Mouse (Mus musculus) forebrain, embryonic 13.5 days (tissue): ENCODE data around the gene Fam89a. TPM values are rescaled to one million over a fixed set of nuclear protein-coding genes. Genes with fewer than 3 reads are reported as not detected.

Source experiments
- ATAC-seq: fragments of 200-750 bp; cut with Nextera tagmentation; 2 replicates; pipeline ENCODE4 v1.8.0; 2017
- H3K27ac ChIP-seq: fragments of 300-500 bp; sonication (generic); 2 replicates; pipeline ENCODE4 v1.5.1; 2015; ENCODE audit warnings: inconsistent platforms, mild to moderate bottlenecking, moderate library complexity
- H3K27me3 ChIP-seq: fragments of 300-500 bp; sonication (generic); 2 replicates; pipeline ENCODE4 v1.6.1; 2015; ENCODE audit warnings: mild to moderate bottlenecking, inconsistent platforms
- H3K36me3 ChIP-seq: fragments of 300-500 bp; sonication (generic); 2 replicates; pipeline ENCODE4 v1.6.1; 2015; ENCODE audit warnings: mild to moderate bottlenecking, inconsistent platforms; ENCODE audit not compliant: poor library complexity, severe bottlenecking
- H3K4me1 ChIP-seq: fragments of 300-500 bp; sonication (generic); 2 replicates; pipeline ENCODE4 v1.6.1; 2015; ENCODE audit warnings: inconsistent platforms
- H3K4me2 ChIP-seq: fragments of 300-500 bp; sonication (generic); 2 replicates; pipeline ENCODE4 v1.6.1; 2015; ENCODE audit warnings: inconsistent platforms, mild to moderate bottlenecking, moderate library complexity
- H3K4me3 ChIP-seq: fragments of 300-500 bp; sonication (generic); 2 replicates; pipeline ENCODE4 v1.5.1; 2015; ENCODE audit warnings: mild to moderate bottlenecking, inconsistent platforms
- H3K9ac ChIP-seq: fragments of 300-500 bp; sonication (generic); 2 replicates; pipeline ENCODE4 v1.6.1; 2015; ENCODE audit warnings: mild to moderate bottlenecking, inconsistent platforms
- H3K9me3 ChIP-seq: fragments of 300-500 bp; sonication (generic); replicated peaks from 2 replicates; pipeline ENCODE4 v1.6.1; 2016; ENCODE audit warnings: inconsistent platforms
- WGBS: fragments of 180-500 bp; shearing (Covaris S2); methylation state at CpG from one replicate; pipeline ENCODE4 v1.1.7; 2015; 5-methylcytosine and 5-hydroxymethylcytosine counted together
- polyA plus RNA-seq: library from polyadenylated mRNA; unstranded; fragments of >200 nt; fragmentation: Nextera tagmentation; extraction: Ambion mirVana; gene quantifications from 2 replicates; pipeline ENCODE4 v1.2.1, GENCODE M21; 2015

Gene Fam89a
- polyA plus RNA-seq, 1 experiment from 2014 or later: 0.36 TPM

DNA sequence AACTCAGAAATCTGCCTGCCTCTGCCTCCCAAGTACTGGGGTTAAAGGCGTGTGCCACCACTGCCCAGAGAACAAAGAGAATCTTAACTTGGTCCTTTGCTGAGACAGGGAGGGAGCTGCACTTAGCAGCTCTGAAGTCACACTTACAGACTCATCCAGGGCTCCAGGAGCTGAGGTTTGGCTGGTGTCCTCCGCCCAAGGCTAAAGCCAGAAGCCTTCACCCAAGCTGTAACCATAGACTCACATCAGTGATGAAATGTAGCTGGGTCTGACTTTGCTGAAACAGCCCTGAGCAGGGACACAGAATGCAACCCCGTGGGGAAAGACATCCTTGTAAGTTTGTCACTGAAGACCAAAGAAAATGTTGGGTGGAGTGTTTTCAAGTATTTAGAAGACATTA, 30.8 kb upstream of the Fam89a start:
- Histone ChIP-seq H3K4me2 (no peak overlapping the region), H3K36me3 (no peaks in the 10 kb centered on the region), H3K4me3 (no peak overlapping the region), H3K4me1 (peaks cover 10% of the 10 kb centered on the region), H3K9me3 (no peaks in the 10 kb centered on the region), H3K9ac (no peak overlapping the region), H3K27ac (no peak overlapping the region), H3K27me3 (0 out of 2 replicates have a peak, but pooled peaks cover 2% of the 10 kb centered on the region)
- WGBS: 74% methylated on average over 3 of the region's 3 CpGs
- ATAC-seq: no peak

DNA sequence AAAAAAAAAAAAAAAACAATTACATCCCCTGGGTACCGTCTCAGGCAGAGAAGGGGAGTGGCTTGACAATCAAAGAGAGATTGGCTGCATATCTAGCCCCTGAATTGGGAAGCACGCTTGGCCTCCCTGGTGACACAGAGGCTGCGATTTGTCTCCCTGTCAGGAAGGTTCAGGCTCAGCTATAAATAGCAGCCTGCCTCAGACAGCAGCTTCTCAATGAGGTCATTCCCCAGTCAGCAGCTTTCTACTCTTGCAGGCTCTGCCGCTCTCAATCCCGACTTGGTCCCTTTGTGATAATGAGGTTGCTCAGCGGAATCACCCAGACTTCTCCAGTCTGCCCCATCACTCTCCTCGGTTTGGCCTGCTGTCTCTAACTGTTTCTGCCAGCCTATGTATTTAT, 28.6 kb upstream of the Fam89a start:
- 14% methylated on average over 7 of the region's 7 CpGs for WGBS
- peak overlapping the region; percentile 10; the same call in 1 of the 2 replicates for H3K9ac ChIP-seq
- ATAC-seq: peak; percentile 55; the same call in 1 of the 2 replicates

DNA sequence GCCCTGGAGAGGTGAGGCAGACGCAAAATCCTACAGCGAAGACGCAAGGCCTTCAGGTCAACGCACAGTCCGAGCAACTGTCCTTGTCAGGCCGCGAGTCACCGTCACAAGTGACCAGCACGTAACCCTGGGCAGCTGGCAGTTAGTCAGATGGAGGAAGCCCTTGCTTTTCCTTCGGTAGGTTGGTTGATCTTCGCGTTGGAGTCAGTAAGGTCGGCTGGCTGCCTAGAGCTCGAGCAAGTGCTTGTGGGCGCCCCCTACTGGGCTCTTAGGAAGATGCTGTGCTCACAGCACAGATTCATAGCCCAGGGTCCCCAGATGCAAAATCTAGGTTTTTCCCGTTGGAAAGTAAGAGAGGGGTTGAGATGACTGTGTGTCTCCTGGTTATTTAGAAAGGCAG, 24.1 kb upstream of the Fam89a start:
- Histone ChIP-seq H3K9me3 (no peaks in the 10 kb centered on the region), H3K36me3 (no peaks in the 10 kb centered on the region), H3K27me3 (peaks cover 23% of the 10 kb centered on the region), H3K4me2 (peak overlapping the region; percentile 28), H3K4me3 (no peak overlapping the region), H3K4me1 (peaks cover 5% of the 10 kb centered on the region; the same call in 1 of the 2 replicates), H3K9ac (no peak overlapping the region), H3K27ac (no peak overlapping the region)
- no peak for ATAC-seq
- 10% methylated on average over 16 of the region's 16 CpGs for WGBS

More for the DNA sequence above, 28.6 kb upstream of the Fam89a start:
- H3K4me2 ChIP-seq: no peak overlapping the region
- peaks cover 12% of the 10 kb centered on the region; the same call in 1 of the 2 replicates for H3K27me3 ChIP-seq
- no peaks in the 10 kb centered on the region for H3K36me3 ChIP-seq
- peak overlapping the region; percentile 60 for H3K27ac ChIP-seq
- no peak overlapping the region for H3K4me3 ChIP-seq
- H3K4me1 ChIP-seq: peaks cover 10% of the 10 kb centered on the region
- no peaks in the 10 kb centered on the region for H3K9me3 ChIP-seq

- no peak overlapping the region for H3K4me2 ChIP-seq
- H3K27ac ChIP-seq: no peak overlapping the region
- H3K4me3 ChIP-seq: no peak overlapping the region
- 75% methylated on average over 2 of the region's 2 CpGs for WGBS
- no peak overlapping the region for H3K9ac ChIP-seq
- H3K27me3 ChIP-seq: peaks cover 23% of the 10 kb centered on the region
- H3K36me3 ChIP-seq: no peaks in the 10 kb centered on the region
- no peaks in the 10 kb centered on the region for H3K9me3 ChIP-seq
- no peaks in the 10 kb centered on the region for H3K4me1 ChIP-seq
- no peak for ATAC-seq
Observed at GRCm38 (mm10) chr8:124772389-124772788, 20.8 kb upstream of the Fam89a start.

DNA sequence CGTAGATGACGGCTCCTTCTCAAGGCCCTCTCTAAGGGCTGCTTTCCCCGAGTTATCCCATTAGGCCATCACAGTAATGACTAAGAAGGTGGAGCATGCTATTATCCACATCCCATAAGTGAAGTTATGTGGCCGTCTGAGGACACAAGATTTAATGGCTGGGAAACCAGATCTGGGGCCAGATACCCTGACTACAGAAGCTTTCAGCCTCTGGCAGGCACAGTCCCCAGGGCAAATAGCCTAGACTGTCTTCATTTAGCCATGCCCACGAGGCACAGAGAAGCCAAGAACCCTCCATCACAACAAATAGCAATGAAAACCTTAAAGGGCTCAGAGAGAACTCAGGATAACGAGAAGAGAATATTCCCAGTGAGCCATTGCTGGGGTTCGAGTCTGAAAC, 11.4 kb upstream of the Fam89a start:
- Histone ChIP-seq H3K36me3 (no peaks in the 10 kb centered on the region), H3K9ac (no peak overlapping the region), H3K27ac (no peak overlapping the region), H3K9me3 (no peaks in the 10 kb centered on the region), H3K4me2 (no peak overlapping the region), H3K4me1 (no peaks in the 10 kb centered on the region), H3K27me3 (no peaks in the 10 kb centered on the region), H3K4me3 (no peak overlapping the region)
- ATAC-seq: no peak
- 58% methylated on average over 7 of the region's 7 CpGs for WGBS

GRCm38 (mm10) chr8:124758544-124758943, 6.9 kb upstream of the Fam89a start:
- no peaks in the 10 kb centered on the region for H3K9me3 ChIP-seq
- 51% methylated on average over 3 of the region's 3 CpGs for WGBS
- peaks cover 25% of the 10 kb centered on the region for H3K27me3 ChIP-seq
- no peak for ATAC-seq
- no peak overlapping the region for H3K4me2 ChIP-seq
- no peak overlapping the region for H3K9ac ChIP-seq
- H3K27ac ChIP-seq: no peak overlapping the region
- no peaks in the 10 kb centered on the region for H3K4me1 ChIP-seq
- no peaks in the 10 kb centered on the region for H3K36me3 ChIP-seq
- H3K4me3 ChIP-seq: no peak overlapping the region

DNA sequence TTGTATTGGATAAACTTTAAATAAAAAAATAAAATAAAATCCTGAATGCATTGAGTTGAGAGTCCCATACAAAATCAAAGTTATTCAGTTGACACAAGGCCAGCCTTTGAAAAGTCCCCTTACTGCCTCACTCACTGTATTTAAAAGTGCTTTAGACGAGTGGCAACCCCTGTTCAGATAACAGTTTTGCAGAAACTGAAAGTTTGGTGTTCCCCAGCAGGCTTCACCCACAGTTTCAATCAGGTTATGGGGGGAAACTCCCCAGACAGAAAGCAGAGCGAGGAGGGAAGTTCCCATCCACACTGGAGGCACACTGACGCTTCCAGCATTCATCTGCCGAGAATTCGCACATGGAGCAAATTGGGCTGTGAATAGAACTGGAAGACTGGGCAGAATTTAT, 5.0 kb upstream of the Fam89a start:
- no peaks in the 10 kb centered on the region for H3K36me3 ChIP-seq
- ATAC-seq: no peak
- no peak overlapping the region for H3K4me2 ChIP-seq
- H3K27ac ChIP-seq: no peak overlapping the region
- H3K4me1 ChIP-seq: peaks cover 3% of the 10 kb centered on the region
- H3K27me3 ChIP-seq: peaks cover 44% of the 10 kb centered on the region
- H3K9me3 ChIP-seq: no peaks in the 10 kb centered on the region
- 65% methylated on average over 5 of the region's 5 CpGs for WGBS
- no peak overlapping the region for H3K9ac ChIP-seq
- H3K4me3 ChIP-seq: no peak overlapping the region

- H3K4me2 ChIP-seq: no peak overlapping the region
- peaks cover 8% of the 10 kb centered on the region for H3K4me1 ChIP-seq
- H3K27ac ChIP-seq: no peak overlapping the region
- no peak overlapping the region for H3K9ac ChIP-seq
- no peaks in the 10 kb centered on the region for H3K9me3 ChIP-seq
- H3K4me3 ChIP-seq: no peak overlapping the region
- WGBS: 68% methylated on average over 2 of the region's 2 CpGs
- ATAC-seq: no peak
- no peaks in the 10 kb centered on the region for H3K36me3 ChIP-seq
- peaks cover 49% of the 10 kb centered on the region for H3K27me3 ChIP-seq
Observed at GRCm38 (mm10) chr8:124756153-124756552, 4.5 kb upstream of the Fam89a start.

DNA sequence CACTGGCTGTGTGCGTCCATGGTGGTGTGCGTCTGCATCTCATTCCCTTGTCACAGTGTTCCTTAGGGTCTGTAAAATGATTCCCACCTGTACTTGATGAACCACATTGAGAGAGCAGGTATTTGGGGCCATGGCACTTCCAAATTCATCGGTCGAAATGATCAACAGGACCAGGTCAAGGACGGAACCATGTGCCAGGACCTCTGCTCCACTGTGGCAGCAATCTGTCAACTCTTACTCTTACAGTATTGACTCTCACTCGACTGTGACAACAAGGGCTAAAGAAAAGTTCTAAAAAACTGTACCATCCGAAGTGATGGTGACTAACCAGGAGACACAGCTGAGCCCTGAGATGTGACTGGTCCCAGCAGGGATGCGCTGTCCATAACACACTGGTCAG, 3.8 kb upstream of the Fam89a start:
- ATAC-seq: no peak
- no peaks in the 10 kb centered on the region for H3K9me3 ChIP-seq
- no peak overlapping the region for H3K4me2 ChIP-seq
- peaks cover 55% of the 10 kb centered on the region for H3K27me3 ChIP-seq
- no peak overlapping the region for H3K27ac ChIP-seq
- WGBS: 86% methylated on average over 8 of the region's 8 CpGs
- H3K4me1 ChIP-seq: peaks cover 11% of the 10 kb centered on the region
- H3K36me3 ChIP-seq: no peaks in the 10 kb centered on the region
- H3K9ac ChIP-seq: no peak overlapping the region
- H3K4me3 ChIP-seq: no peak overlapping the region

DNA sequence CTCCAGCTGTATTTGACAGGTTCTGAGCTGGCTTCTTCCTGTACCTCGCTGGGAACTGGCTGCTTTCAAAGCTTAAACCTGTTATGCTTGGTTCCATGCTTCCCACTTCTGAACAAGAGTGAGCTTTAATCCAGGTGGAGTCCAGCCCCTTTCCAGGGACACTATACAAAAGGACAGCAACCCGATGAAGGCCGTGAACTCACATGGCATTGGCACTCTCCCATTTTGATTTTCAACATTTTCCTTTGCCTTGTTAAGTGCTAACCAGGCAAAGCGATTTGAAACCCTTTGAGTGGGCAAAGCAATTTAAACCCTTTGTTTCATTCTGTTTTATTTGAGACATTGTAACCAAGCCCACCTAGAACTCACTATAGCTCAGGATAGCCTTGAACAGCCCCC, 3.2 kb upstream of the Fam89a start:
- peaks cover 11% of the 10 kb centered on the region for H3K4me1 ChIP-seq
- no peaks in the 10 kb centered on the region for H3K36me3 ChIP-seq
- H3K4me2 ChIP-seq: no peak overlapping the region
- H3K9me3 ChIP-seq: no peaks in the 10 kb centered on the region
- 29% methylated on average over 4 of the region's 4 CpGs for WGBS
- H3K27ac ChIP-seq: no peak overlapping the region
- no peak overlapping the region for H3K4me3 ChIP-seq
- H3K27me3 ChIP-seq: peaks cover 62% of the 10 kb centered on the region
- ATAC-seq: no peak
- H3K9ac ChIP-seq: 0 out of 2 replicates have a peak overlapping the region, but pooled peaks have one; percentile 16

- H3K27me3 ChIP-seq: peaks cover 67% of the 10 kb centered on the region
- 22% methylated on average over 11 of the region's 11 CpGs for WGBS
- no peaks in the 10 kb centered on the region for H3K36me3 ChIP-seq
- no peak for ATAC-seq
- 0 out of 2 replicates have a peak overlapping the region, but pooled peaks have one; percentile 16 for H3K9ac ChIP-seq
- no peaks in the 10 kb centered on the region for H3K9me3 ChIP-seq
- H3K4me2 ChIP-seq: no peak overlapping the region
- no peak overlapping the region for H3K4me3 ChIP-seq
- H3K27ac ChIP-seq: no peak overlapping the region
- H3K4me1 ChIP-seq: peaks cover 11% of the 10 kb centered on the region
Observed at GRCm38 (mm10) chr8:124754101-124754791, 2.6 kb upstream of the Fam89a start.

GRCm38 (mm10) chr8:124752325-124752862, 762 bp upstream of the Fam89a start:
- Histone ChIP-seq H3K27ac (no peak overlapping the region), H3K4me2 (peak overlapping the region; percentile 75; the same call in 1 of the 2 replicates), H3K36me3 (no peaks in the 10 kb centered on the region), H3K9me3 (no peaks in the 10 kb centered on the region), H3K9ac (no peak overlapping the region), H3K4me1 (peaks cover 11% of the 10 kb centered on the region), H3K4me3 (peak overlapping the region; percentile 49; the same call in 1 of the 2 replicates), H3K27me3 (peaks cover 69% of the 10 kb centered on the region)
- no peak for ATAC-seq
- 28% methylated on average over 21 of the region's 21 CpGs for WGBS
